13 mouse cellular contexts compared by ENCODE assay signal in the genomic region with DNA sequence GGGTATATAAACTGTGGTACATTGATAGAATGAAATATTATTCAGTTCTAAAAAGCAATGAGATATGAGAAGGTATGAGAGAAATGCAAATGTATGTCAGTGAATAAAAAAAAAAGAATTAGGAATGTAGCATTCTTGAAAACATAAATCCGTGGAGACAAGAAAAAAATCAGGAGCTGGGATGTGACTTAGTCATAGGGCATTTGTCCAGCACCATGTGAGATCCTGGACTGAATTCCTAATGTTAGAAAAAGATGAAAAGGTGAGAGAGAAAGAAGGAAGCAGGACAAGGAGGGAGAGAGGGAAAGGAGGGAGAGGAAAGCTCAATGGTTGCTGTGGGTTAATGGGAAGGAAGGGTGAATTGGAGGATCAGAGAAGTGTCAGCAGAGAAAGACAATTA.
"Had no signal": no experiment of that assay in that cellular context is flagged by ENCODE, and none has a peak within 500 bp of the region (broad histone marks: within the 10 kb centered on the region; RNA-seq: fewer than 3 reads in every experiment).

No protein-coding gene starts in this region.

- H3K4me3 ChIP-seq: left cerebral cortex, adult 2 months; liver, embryonic 13.5 days; megakaryocyte, embryonic 14.5 days; midbrain, embryonic 10.5 days; midbrain, embryonic 13.5 days had no signal

- H3K9me3 ChIP-seq: liver, embryonic 13.5 days; megakaryocyte, embryonic 14.5 days; midbrain, embryonic 10.5 days; midbrain, embryonic 13.5 days had no signal

- H3K36me3 ChIP-seq: liver, embryonic 13.5 days; midbrain, embryonic 10.5 days; midbrain, embryonic 13.5 days had no signal

- H3K27me3 ChIP-seq: liver, embryonic 13.5 days; megakaryocyte, embryonic 14.5 days; midbrain, embryonic 13.5 days had no signal

- H3K9ac ChIP-seq: liver, embryonic 13.5 days; midbrain, embryonic 13.5 days had no signal

- DNase-seq: kidney, adult 18-20 months; kidney, postnatal 25 days; layer of hippocampus, postnatal 36 days; liver, embryonic 13.5 days; thymus, adult 2 months; thymus, postnatal 14 days had no signal

- H3K4me2 ChIP-seq: liver, embryonic 13.5 days; midbrain, embryonic 13.5 days had no signal

- H3K4me1 ChIP-seq: liver, embryonic 13.5 days; megakaryocyte, embryonic 14.5 days; midbrain, embryonic 10.5 days; midbrain, embryonic 13.5 days had no signal

- ATAC-seq: midbrain, embryonic 13.5 days; midbrain, embryonic 16.5 days had no signal

- H3K27ac ChIP-seq: kidney, postnatal 0 days; left cerebral cortex, adult 2 months; liver, embryonic 13.5 days; midbrain, embryonic 10.5 days; midbrain, embryonic 13.5 days; stomach, postnatal 0 days had no signal
